Mouse (Mus musculus): ENCODE data around the gene Ugt1a9.
"Not testable (repeated sequence)": the region's sequence is repeated elsewhere in the genome, so short reads cannot be mapped to it uniquely, and the experiment has no call there.

The Ugt1a9 gene

DNA sequence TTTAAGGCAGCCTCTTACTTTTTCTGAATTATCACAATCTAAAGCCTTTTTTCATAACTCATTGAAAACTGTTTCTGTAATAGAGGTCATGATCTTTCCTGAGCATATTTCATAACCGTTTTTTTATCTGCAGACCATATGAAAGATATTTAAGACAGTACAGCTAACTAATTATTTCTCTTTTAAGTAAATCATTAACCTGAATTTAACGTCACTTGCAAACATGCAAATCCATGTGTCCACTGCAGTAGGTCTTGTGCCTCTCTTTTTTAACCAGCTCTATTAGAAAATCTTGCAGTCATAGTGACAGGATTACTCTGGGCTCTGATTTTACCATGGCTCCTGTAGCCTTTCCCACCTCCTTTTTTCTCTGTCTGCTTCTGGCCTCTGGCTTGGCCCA, at the start of gene Ugt1a9:
TSS of gene Ugt1a9 (plus strand) at position 306 of the 400 bp plus-strand sequence.
- no peak for DNase-seq (ENCODE audit: low read depth)

DNA sequence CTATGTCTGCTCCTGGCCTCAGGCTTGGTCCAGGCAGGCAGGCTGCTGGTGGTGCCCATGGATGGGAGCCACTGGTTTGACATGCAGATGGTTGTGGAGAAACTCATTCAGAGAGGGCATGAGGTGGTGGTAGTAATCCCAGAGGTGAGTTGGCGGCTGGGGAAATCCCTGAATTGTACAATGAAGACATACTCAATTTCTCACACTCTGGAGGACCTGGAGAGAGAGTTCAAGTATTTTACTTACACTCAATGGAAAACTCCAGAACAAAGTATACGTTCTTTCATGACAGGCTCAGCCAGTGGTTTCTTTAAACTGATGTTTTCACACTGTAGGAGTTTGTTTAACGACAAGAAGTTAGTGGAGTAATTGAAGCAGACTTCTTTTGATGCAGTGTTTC, 45.4 kb upstream of the Ugt1a9 start:
- not testable (repeated sequence) for DNase-seq (ENCODE audit: low read depth)

DNA sequence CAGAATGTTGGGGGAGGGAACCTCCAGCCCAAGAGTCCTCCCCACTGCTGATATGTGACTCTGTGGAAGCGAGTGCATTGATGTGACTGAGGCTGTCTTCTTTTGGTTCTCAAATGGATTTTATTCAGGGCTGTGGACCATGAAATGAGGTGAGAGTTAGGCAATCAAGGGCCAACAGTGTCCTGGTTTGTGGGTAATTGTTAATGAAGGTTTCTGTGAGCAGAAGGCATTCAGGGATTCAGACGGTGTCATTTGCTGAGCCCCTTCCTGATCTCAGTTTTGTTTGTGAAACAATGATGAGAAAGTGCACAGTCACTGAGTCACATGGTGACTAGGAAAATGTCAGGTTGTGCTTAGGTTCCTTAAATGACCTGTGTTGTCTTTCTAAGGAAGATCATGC, 27.6 kb upstream of the Ugt1a9 start:
- not testable (repeated sequence) for DNase-seq (ENCODE audit: low read depth)

GRCm38 (mm10) chr1:88044832-88045437, 25.7 kb upstream of the Ugt1a9 start:
- not testable (repeated sequence) for DNase-seq (ENCODE audit: low read depth)

DNA sequence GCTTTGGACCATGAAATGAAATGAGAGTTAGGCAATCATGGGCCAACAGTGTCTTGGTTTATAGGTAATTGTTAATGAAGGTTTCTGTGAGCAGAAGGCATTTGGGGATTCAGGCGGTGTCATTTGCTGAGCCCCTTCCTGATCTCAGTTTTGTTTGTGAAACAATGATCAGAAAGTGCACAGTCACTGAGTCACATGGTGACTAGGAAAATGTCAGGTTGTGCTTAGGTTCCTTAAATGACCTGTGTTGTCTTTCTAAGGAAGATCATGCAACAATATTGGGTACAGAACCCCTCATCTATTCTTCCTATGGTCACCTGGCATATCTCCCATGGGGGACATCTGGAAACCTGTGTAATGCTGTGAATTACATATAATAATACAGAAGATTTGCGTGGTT, 23.2 kb upstream of the Ugt1a9 start:
- not testable (repeated sequence) for DNase-seq (ENCODE audit: low read depth)

DNA sequence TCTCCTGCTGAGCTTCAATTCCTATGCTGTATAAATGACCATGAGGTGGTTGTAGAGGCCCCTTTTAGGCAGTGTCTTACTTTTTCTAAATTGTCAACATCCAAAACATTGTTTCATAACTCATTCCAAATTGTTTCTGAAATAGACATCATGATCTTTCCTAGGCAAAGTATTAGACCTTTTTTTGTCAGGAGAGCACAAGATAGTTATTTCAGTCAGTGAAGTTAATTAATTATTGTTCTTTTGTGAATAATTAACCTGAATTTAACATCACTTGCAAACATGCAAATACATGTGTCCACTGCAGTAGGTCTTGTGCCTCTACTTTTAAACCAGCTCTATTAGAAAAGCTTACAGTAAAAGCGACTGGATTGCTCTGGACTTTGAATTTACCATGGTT, 15.5 kb upstream of the Ugt1a9 start, which contains the start of gene Ugt1a10:
TSS of gene Ugt1a10 (plus strand) at position 301 of the 400 bp plus-strand sequence.
- no peak for DNase-seq (ENCODE audit: low read depth)

GRCm38 (mm10) chr1:88066472-88067102, 4.0 kb upstream of the Ugt1a9 start:
- DNase-seq (ENCODE audit: low read depth): not testable (repeated sequence)

DNA sequence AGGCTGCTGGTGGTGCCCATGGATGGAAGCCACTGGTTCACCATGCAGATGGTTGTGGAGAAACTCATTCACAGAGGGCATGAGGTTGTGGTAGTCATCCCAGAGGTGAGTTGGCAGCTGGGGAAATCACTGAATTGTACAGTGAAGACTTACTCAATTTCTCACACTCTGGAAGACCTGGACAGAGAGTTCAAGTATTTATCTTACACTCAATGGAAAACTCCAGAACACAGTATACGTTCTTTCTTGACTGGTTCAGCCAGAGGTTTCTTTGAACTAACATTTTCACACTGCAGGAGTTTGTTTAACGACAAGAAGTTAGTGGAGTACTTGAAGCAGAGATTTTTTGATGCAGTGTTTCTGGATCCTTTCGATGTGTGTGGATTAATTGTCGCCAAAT, 302 bp downstream of the Ugt1a9 start:
- no peak for DNase-seq (ENCODE audit: low read depth)

DNA sequence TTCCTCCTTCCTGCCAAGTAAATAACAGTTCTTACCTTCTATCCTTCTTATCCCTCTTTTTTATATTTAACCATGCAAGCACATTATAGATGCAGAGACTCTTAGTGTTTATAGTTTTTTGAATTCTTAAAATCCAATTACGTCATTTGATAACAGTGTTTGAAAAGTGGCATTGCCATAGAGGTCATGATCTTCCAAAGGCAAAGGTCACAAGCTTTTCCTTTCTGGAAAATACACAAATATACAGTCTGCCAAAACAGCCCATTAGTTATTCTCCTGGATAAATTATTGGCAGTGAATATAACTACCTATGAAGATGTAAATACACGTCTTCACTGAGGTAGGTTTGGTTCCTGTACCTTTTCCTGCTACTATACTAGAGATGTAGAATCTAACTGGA, 3.9 kb downstream of the Ugt1a9 start:
- no peak for DNase-seq (ENCODE audit: low read depth)

DNA sequence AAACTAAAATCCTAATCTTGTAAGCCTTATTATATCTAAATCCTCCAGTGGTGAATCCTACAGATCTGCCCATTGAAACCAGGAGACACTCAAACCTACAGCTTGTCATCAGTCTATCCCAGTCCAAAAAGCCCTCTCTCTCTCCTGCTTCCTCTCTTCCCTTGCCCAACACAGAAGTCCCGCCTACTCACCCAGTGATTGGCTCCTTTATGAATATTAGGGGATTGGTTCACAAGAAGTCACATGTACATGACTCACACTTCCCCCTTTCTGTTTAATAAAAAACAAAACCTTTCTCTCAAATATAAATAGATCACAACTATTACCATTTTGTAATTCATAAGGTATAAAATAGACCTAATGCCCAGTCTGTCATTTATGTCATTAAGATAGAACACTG, 6.5 kb downstream of the Ugt1a9 start:
- DNase-seq (ENCODE audit: low read depth): peak; percentile 52

- DNase-seq (ENCODE audit: low read depth): no peak
Observed at GRCm38 (mm10) chr1:88081670-88082069, 11.1 kb downstream of the Ugt1a9 start.

DNA sequence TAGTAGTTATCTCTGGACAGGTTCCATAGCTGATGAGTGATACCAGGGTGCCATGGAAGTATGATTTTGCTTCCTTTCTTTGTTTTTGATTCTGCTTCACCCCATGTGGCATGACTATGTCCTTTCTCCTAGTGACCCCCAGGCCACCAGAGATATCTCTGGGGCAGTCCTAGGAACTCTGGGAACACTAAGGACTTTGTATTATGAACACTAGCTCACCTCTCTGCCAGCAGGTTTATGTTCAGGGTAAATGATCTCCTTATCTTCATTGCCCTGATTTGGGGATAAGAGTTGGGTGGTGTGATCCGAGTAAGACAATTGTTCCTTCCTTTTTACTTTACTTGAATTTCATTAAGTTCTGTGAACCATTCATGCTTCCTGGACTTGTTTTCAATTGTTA, 15.5 kb downstream of the Ugt1a9 start:
- DNase-seq (ENCODE audit: low read depth): no peak

DNA sequence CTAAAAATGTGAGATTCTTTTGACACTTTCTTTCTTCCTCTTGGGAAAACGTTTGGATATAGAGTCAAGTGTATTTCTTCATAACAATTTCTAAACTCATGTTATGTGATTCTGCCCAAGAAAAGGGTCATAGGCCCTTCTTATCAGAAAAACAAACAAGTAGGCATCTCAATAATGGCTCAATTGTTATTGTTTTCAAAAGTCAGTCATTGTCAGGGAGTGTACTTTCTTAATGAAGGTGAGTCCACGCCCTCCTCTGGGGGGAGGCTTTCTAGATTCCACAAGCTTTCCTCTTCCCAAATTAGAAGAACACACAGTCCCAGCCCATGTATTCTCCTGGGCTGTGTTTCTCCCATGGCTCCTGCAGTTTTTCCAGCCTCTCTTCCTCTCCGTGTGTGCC, 16.9 kb downstream of the Ugt1a9 start, which contains the start of gene Ugt1a8:
TSS of gene Ugt1a8 (plus strand) at position 301 of the 400 bp plus-strand sequence.
- DNase-seq (ENCODE audit: low read depth): no peak

GRCm38 (mm10) chr1:88092341-88092740, 21.7 kb downstream of the Ugt1a9 start:
- no peak for DNase-seq (ENCODE audit: low read depth)

GRCm38 (mm10) chr1:88094270-88094676, 23.7 kb downstream of the Ugt1a9 start:
- peak; percentile 81 for DNase-seq (ENCODE audit: low read depth)

- peak; percentile 87 for DNase-seq (ENCODE audit: low read depth)
Observed at GRCm38 (mm10) chr1:88094941-88095492, 24.4 kb downstream of the Ugt1a9 start, which contains the start of gene Ugt1a7c. Gene Ugt1a7c (plus strand): TSS chr1:88095062.

DNA sequence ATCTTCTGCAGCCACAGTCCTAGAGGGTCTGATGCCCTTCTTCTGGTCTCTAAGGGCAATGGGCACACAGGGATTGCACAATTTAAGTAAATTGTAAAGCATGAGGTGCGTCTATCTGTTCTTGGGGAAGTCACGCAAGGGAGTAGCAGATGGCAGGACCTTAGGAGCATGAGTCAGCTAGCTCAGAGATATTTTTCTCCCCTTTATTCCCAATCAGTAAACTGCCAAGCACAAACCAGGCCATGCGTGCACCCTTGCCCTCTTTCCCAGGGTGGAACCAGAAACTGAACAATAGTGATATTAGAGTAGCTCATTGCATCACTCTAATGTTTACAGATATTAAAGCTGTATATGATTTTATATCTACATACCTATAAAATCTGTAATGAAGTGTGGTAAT, 27.9 kb downstream of the Ugt1a9 start:
- DNase-seq (ENCODE audit: low read depth): not testable (repeated sequence)

GRCm38 (mm10) chr1:88099691-88100090, 29.1 kb downstream of the Ugt1a9 start:
- DNase-seq (ENCODE audit: low read depth): peak; percentile 82

DNA sequence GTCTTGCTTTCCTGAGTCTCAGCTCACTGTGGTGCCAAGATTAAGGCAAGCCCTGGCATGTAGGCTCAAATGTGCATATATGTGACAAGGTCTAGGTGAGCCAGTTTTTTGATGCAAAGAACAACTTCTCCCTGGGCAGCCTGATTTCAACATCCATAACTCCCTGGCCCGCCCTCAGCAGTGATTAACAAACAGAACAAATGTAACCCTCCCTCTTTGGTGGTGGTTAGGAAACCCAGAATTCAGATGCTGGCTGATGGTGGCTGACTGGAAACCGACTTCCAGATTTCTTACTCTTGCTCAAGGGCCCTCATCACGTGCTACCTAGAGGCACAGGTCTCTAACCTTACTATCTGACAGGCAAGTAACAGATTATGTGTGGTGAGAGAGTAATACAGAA, 32.4 kb downstream of the Ugt1a9 start, which contains the start of gene Ugt1a6b:
TSS of gene Ugt1a6b (plus strand) at position 234 of the 400 bp plus-strand sequence.
- peak; percentile 81 for DNase-seq (ENCODE audit: low read depth)

GRCm38 (mm10) chr1:88103697-88104468, 33.3 kb downstream of the Ugt1a9 start:
- DNase-seq (ENCODE audit: low read depth): peak; percentile 85

DNA sequence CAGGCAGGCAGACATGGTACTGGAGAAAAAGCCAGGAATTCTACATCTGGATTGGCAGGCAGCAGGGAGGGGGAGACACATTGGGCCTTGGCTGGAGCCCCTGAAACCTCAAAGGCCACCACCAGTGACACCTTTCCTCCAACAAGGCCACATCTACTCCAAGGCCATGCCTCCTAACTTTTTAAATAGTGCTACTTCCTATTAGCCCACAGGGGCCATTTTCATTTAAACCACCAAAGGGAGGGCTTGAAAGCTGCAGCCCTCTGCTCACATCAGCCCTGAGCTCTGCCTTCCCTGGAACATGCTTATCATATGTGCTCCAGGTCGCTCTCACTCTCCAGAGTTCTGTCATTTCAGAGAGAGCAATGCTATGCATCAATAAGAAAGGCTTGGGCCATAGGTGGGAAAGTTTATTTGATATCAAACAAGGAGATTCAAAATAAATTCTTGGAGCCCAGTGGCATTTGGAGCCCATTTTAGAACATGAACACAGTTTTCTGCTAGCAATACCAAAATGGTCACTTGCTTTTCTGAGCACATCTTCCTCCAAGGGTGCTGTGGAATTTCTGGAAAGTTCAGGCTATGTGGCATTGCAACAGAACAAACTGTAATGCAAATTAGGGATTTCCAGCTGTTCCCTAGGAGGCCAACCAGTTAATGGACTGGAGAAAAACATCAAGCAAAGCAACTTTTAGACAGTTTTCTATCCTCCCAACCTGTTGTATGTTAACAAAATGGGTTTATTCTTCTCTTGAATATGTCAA, 34.2 kb downstream of the Ugt1a9 start:
- peak; percentile 61 for DNase-seq (ENCODE audit: low read depth)

- no peak for DNase-seq (ENCODE audit: low read depth)
Observed at GRCm38 (mm10) chr1:88105656-88106055, 35.1 kb downstream of the Ugt1a9 start.

Measured in NIH3T3 (cell line).